Mouse (Mus musculus) adrenal gland, postnatal 25 days (tissue): ENCODE results near the gene Urm1. TPM values are rescaled to one million over a fixed set of nuclear protein-coding genes. Genes with fewer than 3 reads are reported as not detected.

Experiments used
- DNase-seq: peaks from one replicate; pipeline ENCODE4 v3.0.0; 2021; ENCODE audit warnings: mixed read lengths
- total RNA-seq: library from RNA; stranded (reverse); gene quantifications from 2 replicates; pipeline ENCODE4 v1.2.3, GENCODE M21; 2021

The Urm1 gene
- total RNA-seq, 1 experiment from 2014 or later: 39.2 TPM

- no peak for DNase-seq
Measured at GRCm38 (mm10) chr2:29827709-29828024, 7.8 kb downstream of the Urm1 start.

GRCm38 (mm10) chr2:29831106-29831505, 11.2 kb downstream of the Urm1 start:
- DNase-seq: no peak

DNA sequence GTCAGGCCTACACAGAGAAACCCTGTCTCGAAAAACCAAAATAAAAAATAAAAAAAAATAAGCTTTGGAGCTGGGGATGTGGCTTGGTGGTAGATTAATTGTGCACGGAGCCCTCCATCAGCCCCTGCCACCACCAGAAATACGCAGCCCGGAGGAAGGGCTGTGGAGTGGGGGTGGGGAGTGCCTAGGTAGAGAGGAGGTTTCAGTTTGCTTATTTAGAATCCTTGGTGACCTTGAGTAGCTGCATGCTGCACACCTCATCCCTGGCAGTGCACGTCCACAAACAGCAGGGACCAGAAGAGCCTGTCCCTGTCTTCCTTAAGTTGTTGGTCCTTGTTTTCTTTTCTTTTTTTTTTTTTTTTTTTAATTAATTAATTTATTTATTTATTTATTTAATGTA, 13.9 kb downstream of the Urm1 start:
- DNase-seq: no peak

DNA sequence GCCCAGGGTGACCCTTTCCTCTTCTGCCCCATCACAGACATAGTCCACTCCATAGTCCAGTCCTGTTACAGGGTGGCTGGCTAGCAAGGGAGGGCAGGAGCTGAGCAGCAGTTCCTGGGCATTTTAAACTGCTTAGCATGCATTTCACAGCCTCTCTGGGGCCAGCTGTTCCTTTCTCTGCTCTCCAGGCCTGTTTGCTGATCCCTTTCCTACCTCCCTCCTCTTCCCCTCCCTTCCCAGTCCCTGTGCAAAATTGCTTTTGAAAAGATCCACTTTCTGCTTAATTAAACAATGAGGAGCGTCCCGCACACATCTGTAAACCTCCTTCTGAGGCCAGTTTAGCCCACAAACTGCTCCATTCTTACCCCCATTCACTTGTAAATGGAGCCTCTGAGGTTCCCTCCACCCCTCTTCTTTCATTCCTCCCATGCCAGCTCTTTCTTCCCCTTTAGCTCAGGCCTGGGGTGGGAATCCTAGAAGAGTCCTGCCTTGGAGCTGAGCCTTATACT, 15.6 kb downstream of the Urm1 start:
- no peak for DNase-seq

GRCm38 (mm10) chr2:29839460-29839859, 19.6 kb downstream of the Urm1 start:
- DNase-seq: no peak

DNA sequence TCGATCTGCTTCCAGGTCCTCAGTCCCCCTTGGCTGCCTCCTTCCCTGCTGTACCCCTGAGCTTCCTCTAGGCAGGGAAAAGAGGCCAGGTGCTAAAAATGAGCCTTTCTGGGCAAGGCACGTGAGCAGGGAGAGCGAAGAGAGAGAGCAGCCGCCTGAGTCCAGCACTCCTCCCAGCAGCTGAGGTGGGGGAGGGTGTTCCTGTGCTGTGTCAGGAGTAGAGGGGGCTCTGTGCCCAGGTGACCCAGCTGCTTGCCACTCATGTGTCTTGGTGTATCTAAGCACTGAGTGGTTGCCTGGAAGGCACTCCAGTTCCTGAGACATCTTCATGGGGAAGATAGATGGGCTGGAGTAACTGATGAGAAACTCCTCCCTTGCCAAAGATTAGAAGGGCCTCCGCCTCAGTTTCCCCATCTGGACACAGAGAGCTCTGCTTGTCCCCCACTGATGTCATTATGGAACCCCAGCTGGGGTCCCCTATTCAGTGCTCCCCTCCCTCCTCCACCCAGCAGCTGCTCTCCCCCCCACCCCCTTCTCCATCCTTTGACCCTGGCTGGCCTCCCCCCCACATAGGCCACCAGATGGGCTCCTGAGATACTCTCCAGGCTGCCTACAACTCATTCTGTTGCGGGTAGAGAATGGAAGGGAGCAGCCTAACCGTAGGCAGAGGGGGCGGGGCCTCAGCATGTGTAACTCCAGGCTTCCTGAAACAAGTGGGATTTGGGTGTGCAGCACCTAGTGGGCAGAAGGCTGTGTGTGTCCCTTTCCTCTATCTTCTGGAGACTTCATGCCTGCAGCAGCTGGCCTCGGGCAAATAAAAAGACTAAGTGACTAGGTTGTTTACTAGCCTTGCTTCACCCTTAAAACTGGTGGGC, 23.6 kb downstream of the Urm1 start:
- DNase-seq: no peak

GRCm38 (mm10) chr2:29844115-29844514, 24.2 kb downstream of the Urm1 start:
- no peak for DNase-seq

GRCm38 (mm10) chr2:29844661-29845060, 24.8 kb downstream of the Urm1 start:
- DNase-seq: no peak

- no peak for DNase-seq
Measured at GRCm38 (mm10) chr2:29845636-29846035, 25.8 kb downstream of the Urm1 start.

GRCm38 (mm10) chr2:29846061-29846853, 26.4 kb downstream of the Urm1 start:
- DNase-seq: no peak

GRCm38 (mm10) chr2:29846911-29847310, 27.0 kb downstream of the Urm1 start:
- DNase-seq: no peak

DNA sequence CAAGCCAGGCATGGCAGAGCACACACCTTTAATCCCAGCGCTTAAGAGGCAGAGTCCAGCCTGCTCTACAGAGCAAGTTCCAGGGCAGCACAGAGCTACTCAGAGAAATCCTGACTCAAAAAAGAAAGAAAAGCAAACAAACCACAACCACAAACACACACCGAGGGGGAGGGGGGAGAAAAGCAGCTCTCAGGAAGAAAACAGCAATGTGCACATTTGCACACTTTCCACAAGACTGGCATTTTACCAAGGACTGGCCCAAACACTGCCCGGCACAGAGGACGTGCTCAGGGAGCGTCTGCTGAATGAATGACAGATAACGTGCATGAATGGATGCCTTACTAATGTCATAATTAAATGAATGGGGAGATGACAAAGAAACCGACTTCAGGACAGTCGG, 29.2 kb downstream of the Urm1 start:
- DNase-seq: no peak

DNA sequence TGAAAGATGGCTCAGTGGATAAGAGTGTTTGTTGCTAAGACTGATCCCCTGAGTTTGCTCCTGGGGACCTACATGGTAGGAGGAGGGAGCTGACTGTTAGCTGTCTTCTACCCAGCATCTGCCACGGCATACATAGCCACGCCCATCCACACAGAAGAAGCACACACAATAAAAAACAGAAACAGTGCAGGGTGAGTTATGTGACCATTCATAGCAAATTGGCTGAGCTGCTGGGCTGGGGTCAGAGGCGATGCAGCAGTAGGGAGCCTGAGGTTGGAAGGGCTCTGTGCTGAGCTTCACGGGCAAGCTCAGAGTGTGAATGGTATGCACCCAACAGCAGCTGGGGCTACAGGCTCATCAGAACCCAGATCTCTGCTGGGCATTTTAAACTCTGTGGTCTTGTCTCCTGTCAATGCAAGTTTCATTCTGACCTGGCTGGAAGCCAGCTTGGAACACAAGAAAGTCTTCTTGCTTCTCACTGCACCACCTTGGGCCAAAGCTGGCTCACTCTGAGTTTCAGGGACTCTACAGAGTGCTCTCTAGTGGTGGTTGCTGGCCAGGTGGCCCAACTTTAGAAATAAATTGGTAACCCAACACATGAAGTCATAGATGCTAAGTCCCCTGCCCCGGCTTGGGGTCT, 30.1 kb downstream of the Urm1 start:
- DNase-seq: no peak

DNA sequence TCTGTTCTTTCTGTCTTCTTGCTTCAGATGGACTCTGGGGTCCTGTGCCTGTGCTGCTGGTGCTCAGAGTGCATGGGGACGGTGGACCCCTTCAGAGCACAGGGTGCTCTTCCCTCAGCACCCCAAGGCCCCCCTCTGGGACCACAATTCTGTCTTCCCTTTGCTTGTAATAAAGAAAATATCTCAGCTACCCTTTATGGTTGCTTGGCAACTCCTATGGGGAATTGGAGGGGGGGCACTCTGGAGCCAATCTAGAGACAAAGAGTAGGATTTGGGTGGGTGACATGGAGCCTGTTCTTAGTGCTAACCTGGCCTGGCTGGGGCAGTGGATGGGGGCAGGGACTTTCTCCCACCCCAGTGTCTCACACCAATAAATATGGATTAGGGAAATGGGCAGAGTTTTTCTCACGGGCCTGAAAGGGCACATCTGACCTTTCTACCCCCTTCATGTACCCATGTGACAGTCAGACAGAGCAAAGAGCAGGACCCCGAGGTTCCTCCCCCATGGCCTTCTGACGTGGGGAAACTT, 33.1 kb downstream of the Urm1 start:
- DNase-seq: no peak

DNA sequence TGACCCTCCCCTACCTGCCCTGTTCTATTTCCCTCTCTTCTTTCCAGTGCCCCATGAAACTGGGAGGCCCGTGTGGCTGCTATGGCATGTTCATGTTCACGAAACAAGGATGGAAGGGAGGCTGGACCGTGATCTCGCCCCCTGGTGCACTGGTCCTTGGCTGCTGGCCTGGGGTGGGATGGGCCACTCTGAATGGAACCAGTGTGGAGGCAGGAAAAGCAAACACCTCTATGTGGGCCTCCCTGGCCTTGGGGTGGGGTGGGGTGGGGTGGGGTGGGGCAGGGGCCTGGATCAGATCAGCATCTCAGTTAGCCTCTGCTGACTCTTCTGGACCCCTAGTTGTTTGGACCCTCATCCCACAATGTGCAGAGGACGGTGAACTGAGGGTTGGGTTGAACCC, 33.9 kb downstream of the Urm1 start:
- DNase-seq: no peak

- DNase-seq: no peak
Measured at GRCm38 (mm10) chr2:29855585-29856210, 35.8 kb downstream of the Urm1 start.

DNA sequence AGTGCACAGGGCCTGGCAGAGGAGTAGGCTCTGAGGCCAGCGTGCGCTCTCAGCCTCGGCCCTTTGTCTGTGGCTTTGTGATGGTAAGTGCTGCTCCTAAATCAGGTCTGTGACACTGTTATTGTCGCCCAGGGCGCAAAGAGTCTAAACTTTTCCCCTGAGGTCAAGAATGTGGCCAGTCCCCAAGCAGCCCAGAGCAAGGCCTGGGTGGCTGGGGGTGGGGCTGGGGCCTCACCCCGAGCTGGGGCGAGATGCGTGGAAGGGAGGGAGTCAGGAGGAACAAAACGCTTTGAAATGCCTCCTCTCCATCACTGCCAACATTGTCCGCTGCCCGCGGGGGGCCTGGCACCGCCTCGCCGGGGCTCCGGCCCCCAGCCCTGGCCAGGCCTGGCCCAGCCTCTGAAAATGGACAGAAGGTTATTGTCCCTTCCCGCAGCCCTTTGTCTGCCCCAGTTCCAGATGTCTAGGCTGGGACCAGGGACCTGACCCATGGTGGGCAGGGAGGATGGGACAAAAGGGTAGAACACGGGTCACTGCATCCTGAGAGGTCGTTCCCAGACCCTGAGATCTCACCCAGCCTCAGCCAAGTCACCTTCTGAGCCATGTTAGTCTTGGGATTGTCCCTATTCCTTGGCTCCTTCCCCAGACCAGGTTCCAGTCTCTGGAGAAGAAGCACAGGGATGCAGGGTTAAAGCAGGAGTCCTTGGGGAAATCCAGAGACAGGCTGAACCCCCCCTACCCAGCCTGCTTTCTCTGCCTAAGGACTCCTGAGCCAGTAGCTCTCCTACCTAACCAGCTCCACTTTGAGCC, 36.8 kb downstream of the Urm1 start:
- no peak for DNase-seq

DNA sequence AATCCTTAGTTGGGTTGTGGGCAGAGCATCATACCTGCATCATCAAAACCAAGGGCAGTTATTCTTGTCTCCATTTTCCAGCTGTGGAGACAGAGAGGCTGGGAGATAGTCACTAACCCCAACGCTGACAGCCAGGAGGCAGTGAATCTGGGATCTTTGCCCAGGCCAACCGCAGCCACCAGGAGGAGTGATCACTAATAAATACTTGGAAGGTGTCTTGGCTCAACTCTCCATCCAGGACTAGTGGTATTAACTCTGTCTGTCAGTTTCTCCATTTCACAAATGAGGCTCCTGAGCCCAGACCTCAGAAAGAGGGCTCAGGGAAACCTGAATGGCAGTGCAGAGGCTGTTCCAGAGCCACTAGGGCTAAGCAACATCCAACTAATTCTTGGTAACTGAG, 37.5 kb downstream of the Urm1 start:
- no peak for DNase-seq

DNA sequence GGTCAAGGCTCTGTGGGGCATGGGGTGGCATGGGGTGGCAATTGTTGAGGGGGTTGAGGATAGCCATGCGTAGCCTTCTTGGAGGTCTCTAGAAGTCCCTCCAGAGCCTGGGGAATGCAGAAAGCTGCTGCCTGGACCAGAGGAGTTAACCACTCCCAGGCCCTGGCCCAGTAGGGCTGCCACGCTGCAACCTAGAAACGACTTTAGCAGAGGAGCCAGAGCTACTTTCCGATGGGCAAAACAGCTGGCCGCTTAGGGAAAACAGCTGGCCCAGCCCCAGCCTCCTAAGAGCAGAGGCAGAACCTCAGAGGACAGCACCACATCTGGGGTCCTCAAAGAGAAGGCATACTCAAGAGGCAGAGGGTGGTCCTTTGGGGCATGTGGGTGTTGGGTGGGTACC, 38.1 kb downstream of the Urm1 start:
- no peak for DNase-seq

- DNase-seq: peak; percentile 20
Measured at GRCm38 (mm10) chr2:29858748-29859473, 39.0 kb downstream of the Urm1 start.

DNA sequence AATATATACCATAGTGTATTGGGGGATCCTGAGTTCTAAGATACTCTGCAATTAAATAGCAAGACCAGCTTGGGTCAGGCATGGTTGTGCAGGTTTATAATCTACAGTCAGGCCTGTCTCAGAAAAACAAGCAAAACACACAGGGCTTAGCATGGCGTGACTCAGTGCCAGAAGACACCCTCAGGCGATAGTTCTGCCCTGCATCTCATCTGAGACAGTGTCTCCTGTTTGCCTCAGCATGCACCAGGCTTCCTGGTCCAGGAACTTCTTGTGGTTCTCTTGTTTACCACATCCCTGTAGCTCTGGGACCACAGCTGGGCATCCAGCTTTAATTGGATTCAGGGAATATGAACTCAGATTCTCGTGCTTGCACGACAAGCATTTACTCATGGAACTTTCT, 45.2 kb downstream of the Urm1 start:
- no peak for DNase-seq
